Mouse (Mus musculus): ENCODE data around the gene Eya2.

The Eya2 gene

DNA sequence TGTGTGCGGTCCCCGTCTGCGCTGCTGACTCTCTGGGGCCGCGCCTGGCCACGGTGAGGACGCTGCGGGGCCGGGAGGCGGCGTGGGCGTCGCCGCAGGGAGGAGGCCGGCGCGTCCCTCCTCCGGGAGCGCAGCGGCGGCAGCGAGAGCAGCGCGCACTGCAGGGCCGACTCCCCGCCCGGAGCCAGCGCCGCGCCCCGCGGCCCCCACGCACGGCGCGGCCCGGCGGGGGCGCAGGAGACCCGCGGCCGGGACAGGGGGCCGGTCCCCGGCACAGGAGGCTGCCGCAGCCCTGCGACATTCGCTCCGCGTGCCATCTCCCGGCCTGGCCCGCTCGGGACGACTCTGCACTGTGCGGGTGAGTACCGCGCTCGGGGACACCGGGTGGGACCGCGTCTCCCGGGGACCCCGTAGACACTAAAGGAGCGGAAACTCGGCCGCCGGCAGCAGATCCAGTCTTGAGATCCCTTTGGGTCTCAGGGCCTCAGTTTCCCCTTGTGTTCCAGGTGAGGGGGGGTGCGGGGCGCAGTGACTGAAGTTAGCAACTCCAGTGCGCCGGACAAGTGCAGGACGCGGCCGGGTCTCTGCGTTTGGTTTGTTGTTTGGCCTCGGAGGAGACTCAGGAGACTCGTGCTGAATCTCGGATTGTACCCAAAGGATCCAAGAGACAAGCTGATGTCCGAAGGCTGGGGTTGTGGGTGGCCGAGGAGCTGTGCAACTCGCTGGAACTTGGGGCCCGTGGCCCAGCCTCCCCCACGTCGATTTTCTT, at the start of gene Eya2:
Gene Eya2 (plus strand): TSS at position 126 of the 769 bp plus-strand sequence.
- DNase-seq: peak; percentile 23

DNA sequence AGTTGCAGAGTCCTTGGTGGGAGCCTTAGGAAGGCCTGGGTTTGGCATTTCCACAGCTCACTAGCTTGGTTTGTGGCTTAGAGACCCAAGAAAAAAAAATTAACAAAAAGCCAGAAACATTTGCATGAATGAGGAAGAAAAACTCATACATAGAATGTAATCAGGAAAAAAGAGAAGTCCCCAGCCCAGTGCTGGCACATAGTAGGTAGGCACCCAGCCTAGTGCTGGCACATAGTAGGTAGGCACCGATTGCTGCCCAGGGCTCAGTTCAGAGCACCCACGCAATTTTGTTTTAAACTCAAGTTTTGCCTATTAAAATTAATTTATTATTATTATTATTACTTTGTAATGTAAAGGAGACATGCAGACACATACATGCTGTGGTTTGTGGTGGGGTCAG, 49.1 kb upstream of the Eya2 start:
- no peak for DNase-seq

DNA sequence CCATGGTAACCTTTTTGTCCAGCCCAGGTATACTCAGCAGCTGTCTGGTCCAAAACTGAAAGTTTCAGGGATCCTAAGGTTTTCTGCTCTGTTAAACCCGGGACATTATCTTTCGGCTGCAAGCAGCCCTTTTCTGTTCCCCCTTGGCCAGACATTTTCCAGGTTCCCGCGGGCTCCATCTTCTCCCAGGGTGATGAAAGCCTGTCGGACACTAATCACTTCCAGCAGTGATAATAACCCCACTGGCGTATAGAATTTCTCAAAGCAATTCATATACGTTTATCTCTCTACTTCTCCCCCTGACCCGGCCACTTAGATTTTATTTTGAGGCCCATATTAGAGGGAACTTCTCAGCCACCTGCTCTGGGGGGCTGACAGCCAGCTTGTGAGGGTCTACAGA, 48.5 kb upstream of the Eya2 start:
- DNase-seq: no peak

DNA sequence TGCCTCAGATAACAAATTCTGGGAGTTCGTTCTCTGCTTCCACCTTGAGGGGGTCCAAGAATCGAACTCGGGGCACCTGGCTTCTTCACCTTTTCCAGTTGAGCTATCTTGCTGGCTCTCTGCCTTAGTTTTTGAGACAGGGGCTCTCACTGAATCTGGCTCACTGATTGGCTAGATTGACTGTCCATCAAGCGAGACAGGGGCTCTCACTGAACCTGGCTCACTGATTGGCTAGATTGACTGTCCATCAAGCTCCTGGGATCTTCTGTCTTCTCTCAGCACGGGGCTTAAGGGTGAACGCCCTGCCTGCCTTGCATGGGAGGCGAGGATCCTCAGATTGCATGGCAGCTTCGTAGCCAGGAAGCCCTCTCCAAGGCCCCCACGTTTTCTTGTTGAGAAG, 47.4 kb upstream of the Eya2 start:
- DNase-seq: peak; percentile 58

DNA sequence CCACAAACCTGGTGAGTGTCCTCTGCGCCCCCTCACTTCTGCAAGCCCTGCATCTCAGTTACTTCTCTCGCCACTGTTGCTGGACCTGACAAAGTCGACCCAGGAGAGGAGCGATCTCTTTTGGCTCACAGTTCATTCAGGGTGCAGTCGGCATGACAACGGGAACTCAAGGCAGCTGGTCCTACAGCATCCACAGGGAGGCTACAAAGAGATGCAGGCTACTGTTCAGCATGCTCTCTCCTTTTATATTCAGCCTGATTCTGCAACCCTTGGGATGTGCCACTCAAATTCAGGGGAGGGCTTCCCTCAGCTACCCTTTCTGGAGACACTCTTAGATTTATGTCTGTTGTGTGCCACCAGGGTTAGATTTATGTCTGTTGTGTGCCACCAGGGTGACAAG, 46.2 kb upstream of the Eya2 start:
- DNase-seq: no peak

DNA sequence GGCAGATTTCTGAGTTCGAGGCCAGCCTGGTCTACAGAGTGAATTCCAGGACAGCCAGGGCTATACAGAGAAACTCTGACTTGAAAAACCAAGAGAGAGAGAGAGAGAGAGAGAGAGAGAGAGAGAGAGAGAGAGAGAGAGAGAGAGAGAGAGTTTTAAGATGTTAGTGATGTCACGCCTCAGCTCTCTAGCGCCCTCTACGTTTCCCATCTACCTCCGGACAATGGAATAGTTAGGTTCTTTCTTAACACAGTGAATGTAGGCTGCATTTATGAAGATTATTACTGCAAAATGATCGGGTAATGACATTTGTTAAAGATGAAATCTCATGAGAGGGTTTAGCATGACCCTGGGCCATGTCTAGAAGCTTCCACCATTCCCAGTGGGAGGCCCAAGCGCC, 44.4 kb upstream of the Eya2 start:
- DNase-seq: peak; percentile 8

DNA sequence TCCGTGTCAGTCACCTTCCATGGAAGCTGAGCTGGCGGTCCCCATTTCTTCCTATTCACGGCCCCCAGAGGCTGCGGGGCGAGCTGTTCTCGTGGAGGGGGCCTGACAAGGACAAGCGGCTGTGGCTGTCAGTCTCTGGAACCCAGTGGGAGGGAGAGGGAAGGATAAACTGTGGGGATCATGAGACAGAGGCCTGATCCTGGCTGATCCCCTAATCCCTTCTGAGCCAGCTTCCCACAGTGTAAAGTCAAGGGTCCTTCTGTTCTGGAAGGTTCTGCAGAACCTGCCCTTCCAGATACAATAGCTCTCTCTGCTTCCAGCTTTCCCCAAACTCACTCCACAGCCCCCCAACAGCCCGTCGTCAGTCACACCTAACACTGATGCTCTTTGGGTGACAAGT, 40.8 kb upstream of the Eya2 start:
- DNase-seq: no peak

DNA sequence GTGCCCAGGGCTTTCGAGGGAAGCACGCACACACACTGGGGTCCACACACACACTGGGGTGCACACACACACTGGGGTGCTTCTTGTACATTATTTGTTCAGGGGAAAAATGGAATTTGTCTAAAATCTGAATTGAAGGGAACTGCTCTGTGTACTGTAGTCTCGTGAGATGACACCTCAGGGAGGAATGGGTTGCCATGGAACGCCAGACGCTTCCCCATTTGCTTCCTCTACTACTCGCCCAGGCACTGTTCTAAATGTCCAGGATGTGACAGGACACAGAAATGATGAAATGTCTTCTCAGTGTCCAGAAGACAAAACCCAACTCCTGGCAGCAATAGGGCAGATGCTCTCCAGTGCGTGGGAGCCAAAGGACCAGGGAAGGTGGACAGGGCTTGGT, 37.6 kb upstream of the Eya2 start:
- DNase-seq: no peak

DNA sequence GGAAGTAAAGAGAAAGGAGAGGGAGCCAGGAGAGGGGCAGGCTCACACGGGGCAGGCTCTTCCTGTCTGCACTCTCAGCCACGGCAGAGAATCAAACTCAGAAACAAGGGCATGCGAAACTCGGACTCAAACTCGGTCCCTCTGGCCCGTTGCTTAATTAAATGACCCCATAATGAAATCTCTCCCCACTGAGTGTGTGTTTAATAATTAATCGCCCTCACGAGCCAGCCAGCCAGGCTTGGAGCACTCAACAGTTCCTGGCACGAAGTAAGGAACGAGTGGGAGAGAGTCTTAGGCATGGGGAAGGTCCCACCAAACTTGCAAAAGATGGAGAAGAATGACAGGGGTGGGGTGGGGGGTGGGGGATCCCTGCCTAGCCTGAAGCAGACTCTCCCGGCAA, 35.9 kb upstream of the Eya2 start:
- peak; percentile 2 for DNase-seq

DNA sequence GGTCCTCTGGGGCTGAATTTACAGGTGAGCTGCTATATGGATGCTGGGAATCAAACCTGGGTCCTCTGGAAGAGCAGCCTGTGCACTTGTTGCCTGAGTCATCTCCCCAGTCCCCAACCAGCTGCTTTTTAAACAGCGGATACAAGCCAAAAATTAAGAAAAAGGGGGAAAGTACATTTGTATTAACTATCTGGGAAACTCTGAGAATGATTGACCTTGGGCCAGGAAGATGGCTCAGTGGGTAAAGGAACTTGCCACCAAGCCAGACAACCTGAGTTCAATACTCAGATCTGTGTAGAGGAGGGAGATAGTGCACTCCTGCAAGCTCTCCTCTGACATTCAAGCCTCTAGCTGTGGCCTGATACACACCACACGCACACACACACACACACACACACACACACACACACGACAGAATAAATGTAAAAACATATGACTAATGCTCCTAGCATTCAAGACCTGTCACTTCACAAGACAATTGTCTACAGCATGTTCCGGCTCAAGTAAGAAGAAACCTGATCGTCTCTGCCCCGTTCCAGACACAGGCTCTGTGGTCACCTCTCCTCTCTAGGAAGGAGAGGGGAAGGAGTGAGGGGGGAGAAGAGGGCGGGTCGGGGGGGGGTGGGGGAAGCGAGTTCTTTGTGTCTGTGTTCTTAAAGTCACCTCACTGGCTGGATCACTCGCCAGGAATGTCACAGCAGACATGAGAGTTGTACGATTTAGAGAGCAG, 35.2 kb upstream of the Eya2 start:
- DNase-seq: no peak

DNA sequence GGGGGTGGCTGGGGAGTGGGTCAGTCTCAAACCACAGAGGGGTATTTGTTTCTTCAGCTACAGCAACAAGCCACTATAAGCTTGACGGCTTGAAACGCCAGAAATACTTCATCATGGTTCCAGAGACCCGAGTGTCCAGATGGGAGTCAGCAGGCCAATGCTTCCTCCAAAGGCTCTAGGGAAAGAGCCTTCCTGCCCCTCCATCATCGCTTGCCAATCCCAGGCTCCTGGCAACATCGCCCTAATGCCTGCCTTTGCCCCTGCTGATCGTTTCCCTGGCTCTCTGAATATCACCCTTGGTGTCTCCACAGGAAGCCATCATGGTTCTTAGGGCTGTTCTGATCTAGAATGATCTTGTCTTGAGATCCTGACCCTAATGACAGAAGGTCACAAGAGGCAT, 33.0 kb upstream of the Eya2 start:
- no peak for DNase-seq

DNA sequence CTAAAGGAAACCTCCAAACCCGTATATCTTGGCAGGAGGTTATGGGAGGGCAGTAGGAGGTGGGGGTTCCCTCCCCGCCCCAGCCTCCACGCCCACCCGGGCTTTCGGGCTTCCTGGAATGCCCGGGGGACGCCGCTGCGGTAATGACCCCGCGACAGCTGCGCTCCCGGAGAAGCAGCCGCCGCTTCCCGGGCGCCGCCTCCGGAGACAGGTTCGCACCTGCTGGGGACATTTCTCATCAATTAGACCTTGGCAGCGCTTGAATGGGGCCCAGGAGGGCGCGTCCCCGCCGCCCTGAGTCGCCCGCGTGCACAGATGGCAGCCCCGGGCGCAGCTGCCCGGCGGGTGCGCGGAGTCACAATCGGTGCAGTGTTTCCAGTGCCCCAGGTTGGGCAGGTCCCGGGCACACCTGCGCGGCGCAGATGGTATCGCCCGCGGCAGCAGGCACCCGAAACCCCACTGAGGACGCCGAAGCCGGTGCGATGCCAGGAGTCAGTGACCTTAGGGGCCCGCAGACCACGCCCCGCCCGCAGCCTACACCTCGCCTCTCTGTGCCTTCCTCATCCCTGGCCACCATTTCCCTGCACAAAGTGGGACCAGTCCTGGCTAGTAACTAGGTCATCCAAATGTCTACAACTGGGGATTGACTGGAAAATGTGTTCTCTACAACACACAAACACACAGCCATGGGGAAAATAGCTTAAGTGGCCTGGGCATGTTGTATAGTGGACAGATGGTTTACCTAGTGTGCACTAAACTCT, 31.4 kb upstream of the Eya2 start:
- DNase-seq: peak; percentile 7

DNA sequence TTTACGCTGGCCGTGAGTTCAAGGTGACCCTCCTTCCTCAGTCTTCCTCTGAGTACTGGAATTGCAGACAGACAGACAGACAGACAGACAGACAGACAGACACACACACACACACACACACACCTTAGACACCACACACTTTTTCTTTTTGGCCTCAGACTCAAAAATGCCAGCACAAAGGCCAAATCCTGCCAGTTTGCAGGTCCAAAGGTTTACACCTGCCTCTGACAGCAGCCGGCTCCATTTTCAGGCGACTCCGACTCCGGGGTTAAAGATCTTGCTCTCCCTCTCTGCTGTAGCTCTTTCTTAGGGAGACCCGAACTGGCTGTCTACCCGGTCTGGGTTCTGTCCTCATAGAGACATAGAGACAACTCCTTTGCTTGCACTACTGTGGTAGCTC, 30.7 kb upstream of the Eya2 start:
- no peak for DNase-seq

DNA sequence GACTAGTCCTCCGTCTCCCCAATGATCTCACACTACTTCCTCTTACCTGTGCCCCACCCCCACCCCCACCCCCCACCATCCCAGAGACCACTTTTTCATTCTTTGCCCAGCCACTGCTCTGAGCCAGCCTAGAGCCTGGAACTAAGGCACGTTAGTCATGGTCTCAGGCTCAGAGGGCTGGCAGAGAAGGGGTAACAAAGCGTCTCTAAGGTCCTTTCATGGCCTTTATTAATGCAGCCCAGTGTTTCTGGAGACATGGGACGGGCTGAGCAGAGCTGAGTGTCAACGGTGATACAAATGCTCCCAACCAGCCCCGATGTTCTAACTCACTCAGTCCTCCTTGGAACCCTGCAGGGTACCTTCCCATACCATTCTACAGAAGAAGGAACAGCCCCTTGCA, 30.2 kb upstream of the Eya2 start:
- no peak for DNase-seq

DNA sequence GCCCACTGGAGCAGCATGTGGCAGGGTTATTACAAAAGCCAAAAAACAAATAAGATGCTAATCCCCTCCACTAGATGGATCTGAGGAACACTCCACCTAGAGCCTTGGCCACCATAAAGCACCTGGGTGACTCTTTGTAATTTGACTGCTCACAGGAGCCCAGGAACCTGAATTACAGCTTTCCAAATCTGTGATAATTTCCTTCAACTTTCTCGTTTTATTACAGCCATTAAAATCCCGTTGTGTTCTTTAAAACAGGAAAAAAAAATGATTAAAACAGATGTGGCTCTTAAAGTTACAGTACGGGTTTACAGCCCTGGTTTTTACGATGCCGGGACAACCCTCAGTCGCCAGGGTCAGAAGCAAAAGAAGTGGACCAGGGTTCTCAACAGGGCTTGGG, 27.9 kb upstream of the Eya2 start:
- DNase-seq: no peak

DNA sequence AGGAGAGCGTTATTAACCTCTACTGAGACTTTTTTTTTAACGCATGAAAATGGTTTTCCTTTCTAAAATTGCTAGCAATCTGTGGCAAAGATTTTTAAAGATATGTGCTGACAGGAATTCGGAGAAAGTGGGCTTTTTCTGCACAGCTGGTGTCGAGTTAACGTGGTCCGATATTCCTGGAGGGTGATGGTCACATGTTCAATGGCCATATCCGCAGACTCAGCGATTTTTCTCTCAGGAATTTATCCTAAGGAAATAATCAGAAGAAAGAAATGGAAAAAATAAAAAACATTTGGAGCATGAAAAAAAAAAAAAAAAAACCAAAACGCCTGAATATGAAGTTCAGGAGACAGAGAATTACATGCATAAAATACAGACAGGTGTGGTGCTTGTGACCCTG, 27.0 kb upstream of the Eya2 start:
- no peak for DNase-seq

DNA sequence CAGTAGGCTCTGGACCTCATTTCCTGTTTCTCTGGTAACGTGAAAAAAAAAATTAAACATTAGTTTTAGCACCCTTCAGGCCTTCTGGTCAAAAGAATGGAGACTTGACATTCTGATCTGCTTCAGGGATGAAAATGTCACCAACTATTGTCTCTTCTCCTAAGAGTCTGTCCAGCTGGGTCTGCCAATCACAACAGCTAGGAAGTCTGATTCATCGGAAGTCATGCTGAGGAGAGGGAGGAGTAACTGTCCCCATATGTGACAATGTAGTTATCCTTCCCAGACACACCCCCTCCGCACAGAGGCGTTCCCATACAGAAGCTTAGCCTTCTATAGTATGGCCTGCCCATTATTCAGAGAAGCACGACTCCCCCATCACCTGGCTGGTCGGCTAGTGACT, 25.9 kb upstream of the Eya2 start:
- DNase-seq: no peak

DNA sequence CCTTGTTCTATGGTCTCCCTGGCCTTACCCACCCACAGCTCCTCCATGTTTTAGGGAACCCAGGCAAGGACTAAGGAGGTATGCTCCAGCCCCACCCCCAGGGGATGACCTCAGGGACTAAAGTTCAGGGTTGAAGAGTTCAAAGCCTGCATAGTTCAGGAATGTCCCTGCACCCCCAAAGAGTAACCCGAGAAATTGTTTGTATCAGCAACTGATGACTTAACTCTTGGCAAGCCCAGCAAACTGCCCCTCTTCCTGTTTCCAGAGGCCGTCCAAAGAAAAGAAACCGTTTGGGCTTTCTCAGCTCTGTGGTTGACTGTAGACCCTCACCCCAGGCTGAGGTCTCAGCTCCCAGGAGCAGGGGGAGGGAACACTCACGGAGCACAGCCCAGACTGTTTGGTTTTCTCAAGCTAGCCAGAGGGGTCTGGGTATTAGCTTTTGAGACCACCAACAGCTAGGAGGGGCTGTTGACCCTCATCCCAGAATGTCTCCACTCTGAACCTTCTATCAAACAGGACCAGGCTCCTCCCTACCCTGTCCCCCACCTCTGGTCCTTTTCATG, 23.5 kb upstream of the Eya2 start:
- no peak for DNase-seq

DNA sequence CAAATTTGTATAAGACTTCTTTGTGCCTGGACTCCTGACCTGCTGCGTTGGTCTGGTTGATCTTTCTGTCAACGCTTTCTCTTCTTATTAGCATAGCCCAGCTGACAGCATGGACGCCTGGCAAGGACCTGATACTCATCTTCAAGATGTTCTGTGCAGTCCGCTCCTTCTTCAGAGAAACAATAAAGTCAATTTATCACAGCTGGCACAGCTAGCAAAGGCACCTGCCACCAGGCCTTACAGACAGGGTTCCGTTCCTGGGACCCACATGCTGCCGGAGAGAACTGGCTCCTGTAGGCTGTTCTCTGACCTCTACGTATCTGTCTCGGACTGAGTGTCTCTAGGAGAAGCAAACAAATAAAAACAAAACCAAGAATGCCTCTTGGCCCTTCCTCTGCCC, 11.8 kb upstream of the Eya2 start:
- DNase-seq: no peak

DNA sequence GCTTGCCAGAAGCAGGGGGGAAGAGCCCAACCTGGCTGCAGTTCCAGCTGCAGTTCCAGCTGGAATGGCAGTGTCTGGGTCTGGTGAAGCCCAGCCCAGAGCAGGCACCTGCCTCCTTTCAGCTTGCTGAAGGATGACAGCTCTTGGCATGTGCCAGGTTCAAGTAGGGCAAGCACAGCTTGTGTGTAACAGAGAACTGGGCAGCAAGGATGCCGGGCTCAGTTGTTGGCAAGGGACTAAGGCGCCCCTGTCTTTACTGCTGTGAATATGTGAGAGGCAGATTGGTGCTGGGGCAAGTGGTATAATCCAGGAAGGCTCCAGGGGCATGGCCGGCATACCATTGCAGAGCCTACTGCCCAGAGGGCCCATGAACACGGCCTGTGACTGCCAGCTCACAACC, 11.3 kb upstream of the Eya2 start:
- DNase-seq: no peak

DNA sequence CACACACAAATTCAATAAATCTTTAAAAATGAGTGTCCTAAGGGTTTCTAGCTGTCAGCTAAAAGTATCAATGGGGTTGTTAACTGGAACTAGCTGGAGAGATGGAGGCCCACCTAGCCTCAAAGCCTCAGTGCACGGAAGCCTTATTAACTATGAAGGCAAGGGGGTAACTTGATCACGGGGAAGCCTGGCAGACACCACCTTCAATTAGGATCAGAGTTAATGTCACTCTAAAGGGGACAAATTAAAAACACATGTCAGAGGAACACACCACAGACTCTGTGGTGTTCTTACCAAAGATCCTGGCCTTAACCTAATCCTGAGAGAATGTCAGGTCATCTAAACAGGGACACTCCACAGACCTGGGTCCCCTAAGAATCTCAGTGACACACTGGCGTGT, 10.3 kb upstream of the Eya2 start:
- DNase-seq: no peak

DNA sequence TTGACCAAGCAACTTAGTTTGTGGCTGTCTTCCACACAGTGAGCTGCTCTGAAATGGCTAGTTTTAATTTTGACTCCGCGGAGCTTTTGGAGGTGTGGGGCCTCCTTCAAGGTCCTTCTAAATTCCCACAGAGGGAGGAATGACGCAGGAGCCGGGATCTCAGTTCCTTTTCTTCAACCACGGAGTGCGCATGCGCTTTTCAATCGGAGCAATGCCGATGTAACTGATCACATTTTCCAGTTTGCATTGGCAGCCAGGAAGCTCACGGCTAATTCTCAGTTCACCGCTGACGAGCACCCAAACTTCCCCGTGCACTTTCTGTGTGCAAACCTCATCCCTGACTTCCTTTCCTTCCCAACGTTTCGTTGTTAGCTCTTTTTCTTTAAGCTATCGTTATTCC, 4.1 kb upstream of the Eya2 start:
- DNase-seq: no peak

DNA sequence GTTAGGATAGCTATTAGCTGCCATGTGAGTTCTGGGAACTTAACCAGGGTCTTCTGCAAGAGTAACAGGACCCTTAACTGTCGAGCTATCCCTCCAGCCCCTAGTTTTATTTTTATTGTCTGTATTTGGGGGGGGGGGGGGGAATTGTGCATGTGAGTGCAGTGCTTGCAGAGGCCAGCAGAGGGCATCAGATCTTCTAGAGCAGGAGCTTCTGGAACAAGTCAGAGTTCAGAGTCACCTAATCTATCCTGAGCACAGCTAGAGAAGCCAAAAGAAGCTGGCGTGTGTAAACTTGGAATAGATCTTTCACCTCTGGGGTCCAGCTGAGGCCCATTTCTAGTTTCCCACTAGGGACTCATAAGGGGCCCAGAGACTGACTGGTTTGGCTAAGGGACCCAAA, 1.1 kb upstream of the Eya2 start:
- DNase-seq: peak; percentile 18

DNA sequence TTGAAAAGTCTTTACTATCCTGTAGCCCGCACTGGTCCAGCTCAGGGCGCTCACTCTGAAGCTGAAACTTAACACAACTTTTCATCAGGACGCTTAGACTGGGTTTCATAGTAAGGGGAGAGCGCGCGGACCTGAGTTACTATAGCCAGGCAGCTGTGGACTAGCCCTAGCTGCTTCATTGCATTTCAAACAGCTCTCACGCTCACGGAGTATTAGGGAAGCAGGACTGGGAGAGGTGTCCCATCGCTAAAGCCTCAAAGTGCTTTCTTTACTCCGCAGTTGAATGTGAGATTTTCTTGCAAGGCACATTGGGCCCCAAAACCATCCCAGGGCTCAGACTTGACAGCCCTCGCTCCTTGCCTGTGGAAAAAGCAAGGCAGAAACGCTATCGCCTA, 841 bp downstream of the Eya2 start:
- DNase-seq: no peak
